ENCODE assay signal across 29 mouse cellular contexts in the genomic region with DNA sequence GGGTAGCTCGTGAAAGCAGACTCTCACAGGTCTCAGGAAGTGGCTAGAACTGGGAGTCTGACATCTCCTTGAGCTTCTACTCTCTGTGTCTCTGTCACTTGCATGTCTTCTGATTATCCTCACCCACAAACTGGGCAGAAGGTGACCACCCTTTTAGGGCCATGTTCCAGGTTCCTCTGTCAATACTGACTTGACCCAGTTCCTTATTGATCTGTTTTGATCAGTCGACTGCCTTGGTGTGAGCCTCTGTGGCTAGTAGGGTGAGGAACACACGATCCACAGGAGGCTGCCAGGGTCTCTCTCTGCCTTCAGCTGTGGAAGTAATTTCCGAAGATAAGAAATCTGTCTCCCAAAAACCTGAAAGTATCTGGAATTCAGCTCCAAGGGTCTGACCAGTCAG.
"Had no signal": no experiment of that assay in that cellular context is flagged by ENCODE, and none has a peak within 500 bp of the region (broad histone marks: within the 10 kb centered on the region; RNA-seq: fewer than 3 reads in every experiment).

No protein-coding gene starts in this region.

- H3K4me1 ChIP-seq: liver, embryonic 12.5 days; liver, embryonic 13.5 days; liver, embryonic 15.5 days; megakaryocyte, embryonic 14.5 days had no signal

- H3K27ac ChIP-seq: left cerebral cortex, adult 2 months; limb, embryonic 10.5 days; limb, embryonic 12.5 days; limb, embryonic 13.5 days; limb, embryonic 15.5 days; liver, embryonic 12.5 days; liver, embryonic 13.5 days; liver, embryonic 14.5 days; liver, embryonic 15.5 days; lung, embryonic 15.5 days; macrophage; midbrain, embryonic 12.5 days; midbrain, embryonic 13.5 days; neural tube, embryonic 12.5 days had no signal

- DNase-seq: layer of hippocampus, postnatal 36 days; left cerebral cortex, postnatal 4 days; liver, embryonic 13.5 days; lung, adult 18-20 months; lung, adult 2 months; lung, embryonic 14.5 days; lung, postnatal 10 days; lung, postnatal 14 days; lung, postnatal 36 days; lung, postnatal 4 days; midbrain, embryonic 14.5 days had no signal

- H3K4me3 ChIP-seq: left cerebral cortex, adult 2 months; limb, embryonic 10.5 days; limb, embryonic 12.5 days; limb, embryonic 13.5 days; limb, embryonic 15.5 days; liver, embryonic 12.5 days; liver, embryonic 13.5 days; liver, embryonic 15.5 days; lung, embryonic 15.5 days; megakaryocyte, embryonic 14.5 days; midbrain, embryonic 12.5 days; midbrain, embryonic 13.5 days; myocyte; neural tube, embryonic 12.5 days had no signal

- H3K9me3 ChIP-seq: limb, embryonic 10.5 days; limb, embryonic 12.5 days; limb, embryonic 13.5 days; limb, embryonic 15.5 days; liver, embryonic 12.5 days; liver, embryonic 13.5 days; liver, embryonic 15.5 days; lung, embryonic 15.5 days; megakaryocyte, embryonic 14.5 days; midbrain, embryonic 12.5 days; midbrain, embryonic 13.5 days; neural tube, embryonic 12.5 days had no signal

- H3K27me3 ChIP-seq: limb, embryonic 12.5 days; limb, embryonic 15.5 days; liver, embryonic 15.5 days; lung, embryonic 15.5 days; midbrain, embryonic 12.5 days; midbrain, embryonic 13.5 days; neural tube, embryonic 12.5 days had no signal

- H3K4me2 ChIP-seq: limb, embryonic 12.5 days; limb, embryonic 13.5 days; limb, embryonic 15.5 days; liver, embryonic 12.5 days; liver, embryonic 13.5 days; liver, embryonic 15.5 days; lung, embryonic 14.5 days; lung, embryonic 15.5 days; midbrain, embryonic 11.5 days; midbrain, embryonic 12.5 days; midbrain, embryonic 13.5 days; neural tube, embryonic 12.5 days had no signal

- H3K9ac ChIP-seq: limb, embryonic 12.5 days; limb, embryonic 13.5 days; limb, embryonic 15.5 days; liver, embryonic 12.5 days; liver, embryonic 13.5 days; liver, embryonic 14.5 days; liver, embryonic 15.5 days; lung, embryonic 14.5 days; lung, embryonic 15.5 days; midbrain, embryonic 12.5 days; midbrain, embryonic 13.5 days; neural tube, embryonic 12.5 days had no signal

- H3K36me3 ChIP-seq: limb, embryonic 10.5 days; limb, embryonic 12.5 days; limb, embryonic 13.5 days; limb, embryonic 15.5 days; liver, embryonic 12.5 days; liver, embryonic 13.5 days; liver, embryonic 15.5 days; lung, embryonic 15.5 days; midbrain, embryonic 13.5 days had no signal

- ATAC-seq: liver, embryonic 12.5 days; lung, postnatal 0 days; midbrain, embryonic 13.5 days; midbrain, embryonic 16.5 days had no signal
